Mouse (Mus musculus) cerebellum, adult (tissue): ENCODE measurements around the gene Trip4.

ENCODE experiments used
- ATAC-seq: cut with Nextera tagmentation; 2 replicates; pipeline ENCODE4 v1.9.2; 2017; ENCODE audit warnings: mild to moderate bottlenecking, moderate library complexity, mixed read lengths; ENCODE audit not compliant: insufficient number of reproducible peaks, low FRiP score, low TSS enrichment

The Trip4 gene

GRCm38 (mm10) chr9:65908394-65909300, at the start of gene Trip4, which contains the start of gene Csnk1g1:
Gene Trip4 (minus strand): TSS chr9:65908794.
Gene Csnk1g1 (plus strand): TSS chr9:65908924.
- peak; percentile 100 for ATAC-seq

- ATAC-seq: no peak
These were observed 42.5 kb upstream of the Trip4 start for GRCm38 (mm10) chr9:65951082-65951587.

- no peak for ATAC-seq
These were observed 29.0 kb upstream of the Trip4 start for GRCm38 (mm10) chr9:65937566-65937965.

GRCm38 (mm10) chr9:65929826-65930225, 21.2 kb upstream of the Trip4 start:
- no peak for ATAC-seq

GRCm38 (mm10) chr9:65928456-65928855, 19.9 kb upstream of the Trip4 start:
- ATAC-seq: no peak

- ATAC-seq: no peak
These were observed 8.4 kb upstream of the Trip4 start for GRCm38 (mm10) chr9:65917015-65917414.

GRCm38 (mm10) chr9:65913976-65914375, 5.4 kb upstream of the Trip4 start:
- ATAC-seq: peak; percentile 83; the same call in 1 of the 2 replicates

- no peak for ATAC-seq
These were observed 1.2 kb upstream of the Trip4 start for GRCm38 (mm10) chr9:65909837-65910236.

GRCm38 (mm10) chr9:65909301-65909801, 757 bp upstream of the Trip4 start:
- peak; percentile 10; the same call in 1 of the 2 replicates for ATAC-seq

GRCm38 (mm10) chr9:65903419-65903818, 5.2 kb downstream of the Trip4 start:
- ATAC-seq: no peak

- no peak for ATAC-seq
These were observed 5.7 kb downstream of the Trip4 start for GRCm38 (mm10) chr9:65902879-65903278.

- ATAC-seq: no peak
These were observed 11.6 kb downstream of the Trip4 start for GRCm38 (mm10) chr9:65896977-65897376.

GRCm38 (mm10) chr9:65891126-65891525, 17.5 kb downstream of the Trip4 start:
- no peak for ATAC-seq

GRCm38 (mm10) chr9:65890143-65890628, 18.4 kb downstream of the Trip4 start, which contains the start of gene Pclaf:
Gene Pclaf (plus strand): TSS chr9:65890237.
- no peak for ATAC-seq

GRCm38 (mm10) chr9:65884564-65885315, 23.9 kb downstream of the Trip4 start:
- peak; percentile 88; the same call in 1 of the 2 replicates for ATAC-seq

- ATAC-seq: no peak; the same call in 1 of the 2 replicates
These were observed 48.9 kb downstream of the Trip4 start for GRCm38 (mm10) chr9:65859656-65860055.

- ATAC-seq: no peak
These were observed 58.4 kb downstream of the Trip4 start for GRCm38 (mm10) chr9:65850203-65850602.

- no peak for ATAC-seq
These were observed 60.4 kb downstream of the Trip4 start for GRCm38 (mm10) chr9:65848154-65848553.

GRCm38 (mm10) chr9:65844421-65845165, 64.0 kb downstream of the Trip4 start:
- no peak for ATAC-seq

GRCm38 (mm10) chr9:65839841-65840240, 68.8 kb downstream of the Trip4 start:
- no peak for ATAC-seq
